Mouse (Mus musculus): Measurements from ENCODE around the gene Scn4a. TPM values are rescaled to one million over a fixed set of nuclear protein-coding genes. Genes with fewer than 3 reads are reported as not detected.
A peak's percentile ranks its signal among the peaks of the same experiment; 100 is the strongest.

Gene Scn4a
- polyA plus RNA-seq, 1 experiment from 2014 or later, result 0.02 TPM

- no peaks in the 10 kb centered on the region for H3K27me3 ChIP-seq (ENCODE audit: control insufficient read depth, insufficient read depth, low read length)
- H3K36me3 ChIP-seq (ENCODE audit: control insufficient read depth, insufficient read depth, low read length), result no peaks in the 10 kb centered on the region
- H3K4me2 ChIP-seq (replicated peaks; ENCODE audit: low read depth), result no peak overlapping the region
- no peak overlapping the region for H3K27ac ChIP-seq (replicated peaks)
- H3K9me3 ChIP-seq (ENCODE audit: control insufficient read depth, low read length), result no peaks in the 10 kb centered on the region
- H3K4me3 ChIP-seq (ENCODE audit: low read depth, low read length), result no peak overlapping the region
- TF ChIP-seq EP300 (optimal IDR thresholded peaks at IDR 0.05) (no peak), CTCF (IDR thresholded peaks at IDR 0.05; ENCODE audit: low read depth) (no peak)
- H3K9ac ChIP-seq (ENCODE audit: low read length), result no peak overlapping the region
- DNase-seq (ENCODE audit: low spot score) (no peak), ATAC-seq (ENCODE audit: low FRiP score, low TSS enrichment) (no peak)
- WGBS, result 71% methylated on average over 11 of the region's 11 CpGs
- no peaks in the 10 kb centered on the region for H3K4me1 ChIP-seq (replicated peaks; ENCODE audit: control insufficient read depth, insufficient read depth)
These were observed 44.9 kb downstream of the Scn4a start for GRCm38 (mm10) chr11:106308162-106308561.

- H3K4me2 ChIP-seq (replicated peaks; ENCODE audit: low read depth), result no peak overlapping the region
- H3K9ac ChIP-seq (ENCODE audit: low read length), result no peak overlapping the region
- no peak overlapping the region for H3K27ac ChIP-seq (replicated peaks)
- no peaks in the 10 kb centered on the region for H3K4me1 ChIP-seq (replicated peaks; ENCODE audit: control insufficient read depth, insufficient read depth)
- H3K4me3 ChIP-seq (ENCODE audit: low read depth, low read length), result no peak overlapping the region
- 42% methylated on average over 5 of the region's 5 CpGs for WGBS
- DNase-seq (ENCODE audit: low spot score) (no peak), ATAC-seq (ENCODE audit: low FRiP score, low TSS enrichment) (no peak)
- no peaks in the 10 kb centered on the region for H3K27me3 ChIP-seq (ENCODE audit: control insufficient read depth, insufficient read depth, low read length)
- no peaks in the 10 kb centered on the region for H3K36me3 ChIP-seq (ENCODE audit: control insufficient read depth, insufficient read depth, low read length)
- no peaks in the 10 kb centered on the region for H3K9me3 ChIP-seq (ENCODE audit: control insufficient read depth, low read length)
- TF ChIP-seq CTCF (IDR thresholded peaks at IDR 0.05; ENCODE audit: low read depth) (no peak), EP300 (optimal IDR thresholded peaks at IDR 0.05) (no peak)
These were observed 45.7 kb downstream of the Scn4a start for GRCm38 (mm10) chr11:106307432-106307831.

GRCm38 (mm10) chr11:106306758-106307157 lies 46.3 kb downstream of the Scn4a start:
- DNase-seq (ENCODE audit: low spot score), result no peak
- WGBS, result 80% methylated on average over 9 of the region's 9 CpGs
- no peak for ATAC-seq (ENCODE audit: low FRiP score, low TSS enrichment)
- Histone ChIP-seq H3K9ac (ENCODE audit: low read length) (no peak overlapping the region), H3K27me3 (ENCODE audit: control insufficient read depth, insufficient read depth, low read length) (no peaks in the 10 kb centered on the region), H3K36me3 (ENCODE audit: control insufficient read depth, insufficient read depth, low read length) (no peaks in the 10 kb centered on the region), H3K27ac (replicated peaks) (no peak overlapping the region), H3K4me2 (replicated peaks; ENCODE audit: low read depth) (no peak overlapping the region), H3K4me1 (replicated peaks; ENCODE audit: control insufficient read depth, insufficient read depth) (no peaks in the 10 kb centered on the region), H3K4me3 (ENCODE audit: low read depth, low read length) (no peak overlapping the region), H3K9me3 (ENCODE audit: control insufficient read depth, low read length) (no peaks in the 10 kb centered on the region)
- no peak for TF ChIP-seq EP300 (optimal IDR thresholded peaks at IDR 0.05)
- no peak for TF ChIP-seq CTCF (IDR thresholded peaks at IDR 0.05; ENCODE audit: low read depth)

- 73% methylated on average over 3 of the region's 3 CpGs for WGBS
- Histone ChIP-seq H3K4me1 (replicated peaks; ENCODE audit: control insufficient read depth, insufficient read depth) (no peaks in the 10 kb centered on the region), H3K9me3 (ENCODE audit: control insufficient read depth, low read length) (no peaks in the 10 kb centered on the region), H3K36me3 (ENCODE audit: control insufficient read depth, insufficient read depth, low read length) (no peaks in the 10 kb centered on the region), H3K27ac (replicated peaks) (no peak overlapping the region), H3K9ac (ENCODE audit: low read length) (no peak overlapping the region), H3K4me2 (replicated peaks; ENCODE audit: low read depth) (no peak overlapping the region), H3K4me3 (ENCODE audit: low read depth, low read length) (no peak overlapping the region), H3K27me3 (ENCODE audit: control insufficient read depth, insufficient read depth, low read length) (no peaks in the 10 kb centered on the region)
- ATAC-seq (ENCODE audit: low FRiP score, low TSS enrichment) (no peak), DNase-seq (ENCODE audit: low spot score) (no peak)
- no peak for TF ChIP-seq CTCF (IDR thresholded peaks at IDR 0.05; ENCODE audit: low read depth)
- no peak for TF ChIP-seq EP300 (optimal IDR thresholded peaks at IDR 0.05)
These were observed 47.1 kb downstream of the Scn4a start for GRCm38 (mm10) chr11:106306065-106306385.

- Histone ChIP-seq H3K27me3 (ENCODE audit: control insufficient read depth, insufficient read depth, low read length) (no peaks in the 10 kb centered on the region), H3K4me2 (replicated peaks; ENCODE audit: low read depth) (no peak overlapping the region), H3K9me3 (ENCODE audit: control insufficient read depth, low read length) (no peaks in the 10 kb centered on the region), H3K4me3 (ENCODE audit: low read depth, low read length) (no peak overlapping the region), H3K9ac (ENCODE audit: low read length) (no peak overlapping the region), H3K4me1 (replicated peaks; ENCODE audit: control insufficient read depth, insufficient read depth) (no peaks in the 10 kb centered on the region), H3K36me3 (ENCODE audit: control insufficient read depth, insufficient read depth, low read length) (no peaks in the 10 kb centered on the region), H3K27ac (replicated peaks) (no peak overlapping the region)
- TF ChIP-seq CTCF (IDR thresholded peaks at IDR 0.05; ENCODE audit: low read depth), result no peak
- no peak for TF ChIP-seq EP300 (optimal IDR thresholded peaks at IDR 0.05)
- ATAC-seq (ENCODE audit: low FRiP score, low TSS enrichment), result no peak
- WGBS, result 74% methylated on average over 10 of the region's 10 CpGs
- no peak for DNase-seq (ENCODE audit: low spot score)
These were observed 47.6 kb downstream of the Scn4a start for GRCm38 (mm10) chr11:106305348-106306064.

GRCm38 (mm10) chr11:106302634-106303033 lies 50.5 kb downstream of the Scn4a start:
- Histone ChIP-seq H3K27me3 (ENCODE audit: control insufficient read depth, insufficient read depth, low read length) (no peaks in the 10 kb centered on the region), H3K4me1 (replicated peaks; ENCODE audit: control insufficient read depth, insufficient read depth) (no peaks in the 10 kb centered on the region), H3K9me3 (ENCODE audit: control insufficient read depth, low read length) (no peaks in the 10 kb centered on the region), H3K27ac (replicated peaks) (no peak overlapping the region), H3K4me3 (ENCODE audit: low read depth, low read length) (no peak overlapping the region), H3K4me2 (replicated peaks; ENCODE audit: low read depth) (no peak overlapping the region), H3K9ac (ENCODE audit: low read length) (no peak overlapping the region), H3K36me3 (ENCODE audit: control insufficient read depth, insufficient read depth, low read length) (no peaks in the 10 kb centered on the region)
- DNase-seq (ENCODE audit: low spot score) (peak; percentile 74), ATAC-seq (ENCODE audit: low FRiP score, low TSS enrichment) (peak; percentile 73; the same call in 1 of the 2 replicates)
- TF ChIP-seq CTCF (IDR thresholded peaks at IDR 0.05; ENCODE audit: low read depth) (peak; percentile 86), EP300 (optimal IDR thresholded peaks at IDR 0.05) (no peak)
- 19% methylated on average over 2 of the region's 2 CpGs for WGBS
